Mouse (Mus musculus) retina, embryonic 14.5 days (tissue): ENCODE data around the gene Rab6b.
A peak's percentile ranks its signal among the peaks of the same experiment; 100 is the strongest.

Source experiments
- DNase-seq: peaks from one replicate; pipeline ENCODE4 v3.0.0-alpha.2; 2015; ENCODE audit warnings: low spot score

The Rab6b gene

GRCm38 (mm10) chr9:103205786-103206185 lies 94.2 kb downstream of the Rab6b start:
- no peak for DNase-seq

- DNase-seq: peak; percentile 89
These were observed 96.3 kb downstream of the Rab6b start for GRCm38 (mm10) chr9:103207846-103208245.

GRCm38 (mm10) chr9:103208802-103209423 lies 97.3 kb downstream of the Rab6b start:
- DNase-seq: no peak

- no peak for DNase-seq
These were observed 101.2 kb downstream of the Rab6b start for GRCm38 (mm10) chr9:103212654-103213420.

GRCm38 (mm10) chr9:103213631-103214030 lies 102.0 kb downstream of the Rab6b start:
- no peak for DNase-seq

GRCm38 (mm10) chr9:103214281-103214680 lies 102.7 kb downstream of the Rab6b start:
- DNase-seq: no peak

- DNase-seq: no peak
These were observed 113.1 kb downstream of the Rab6b start for GRCm38 (mm10) chr9:103224721-103225120.

GRCm38 (mm10) chr9:103225464-103225863 lies 113.9 kb downstream of the Rab6b start:
- peak; percentile 40 for DNase-seq

- no peak for DNase-seq
These were observed 115.2 kb downstream of the Rab6b start for GRCm38 (mm10) chr9:103226806-103227205.

GRCm38 (mm10) chr9:103227760-103228159 lies 116.2 kb downstream of the Rab6b start:
- DNase-seq: no peak

- peak; percentile 8 for DNase-seq
These were observed 116.9 kb downstream of the Rab6b start for GRCm38 (mm10) chr9:103228370-103229003.

- DNase-seq: no peak
These were observed 117.7 kb downstream of the Rab6b start for GRCm38 (mm10) chr9:103229037-103229867.

- DNase-seq: no peak
These were observed 118.8 kb downstream of the Rab6b start, which contains the start of the genes Gm20425 and Trf for GRCm38 (mm10) chr9:103230151-103230951. Gene Gm20425 (minus strand): TSS chr9:103230307. Gene Trf (minus strand): TSS chr9:103230444.

- no peak for DNase-seq
These were observed 120.8 kb downstream of the Rab6b start for GRCm38 (mm10) chr9:103232232-103233005.

GRCm38 (mm10) chr9:103233006-103233395 lies 121.4 kb downstream of the Rab6b start:
- DNase-seq: no peak

GRCm38 (mm10) chr9:103234059-103234458 lies 122.5 kb downstream of the Rab6b start:
- no peak for DNase-seq

- peak; percentile 4 for DNase-seq
These were observed 123.1 kb downstream of the Rab6b start for GRCm38 (mm10) chr9:103234565-103235165.
